Mouse (Mus musculus) bone marrow, adult 2 months (tissue): ENCODE data around the gene Txndc2. TPM values are rescaled to one million over a fixed set of nuclear protein-coding genes. Genes with fewer than 3 reads are reported as not detected.

Source experiments
- H3K27ac ChIP-seq: fragments of 200-500 bp; 2 replicates; pipeline ENCODE4 v1.5.1; 2012; ENCODE audit warnings: low read depth, mild to moderate bottlenecking, control low read depth, inconsistent platforms, low read length; ENCODE audit not compliant: control insufficient read depth, poor library complexity, insufficient read depth
- H3K4me1 ChIP-seq: fragments of 200-500 bp; 2 replicates; pipeline ENCODE4 v1.6.1; 2011; ENCODE audit warnings: low read length; ENCODE audit not compliant: control insufficient read depth, insufficient read depth
- H3K4me3 ChIP-seq: fragments of 200-500 bp; replicated peaks from 2 replicates; pipeline ENCODE3; 2011; ENCODE audit warnings: mild to moderate bottlenecking, low read depth, low read length, control low read depth; ENCODE audit not compliant: control insufficient read depth
- CTCF ChIP-seq: fragments of 200-500 bp; IDR thresholded peaks from 2 replicates; pipeline ENCODE4 v1.5.1; 2011; ENCODE audit warnings: low read length, control low read depth; ENCODE audit not compliant: control insufficient read depth, insufficient read depth
- POLR2A ChIP-seq: fragments of 200-500 bp; IDR thresholded peaks from 2 replicates; pipeline ENCODE4 v1.6.1; 2011; ENCODE audit warnings: low read depth, mild to moderate bottlenecking, control low read depth, low read length, borderline replicate concordance; ENCODE audit not compliant: control insufficient read depth
- WGBS: fragments of 180-500 bp; shearing (Covaris S2); methylation state at CpG from one replicate; pipeline ENCODE4 v1.1.7; 2018; 5-methylcytosine and 5-hydroxymethylcytosine counted together
- polyA plus RNA-seq: library from polyadenylated mRNA; stranded (reverse); fragments of >200 nt; gene quantifications from 2 replicates; pipeline ENCODE4 v1.2.4, GENCODE M21; 2011; ENCODE audit warnings: low replicate concordance; ENCODE audit not compliant: missing spikeins, insufficient read depth, insufficient read length

Gene Txndc2
- polyA plus RNA-seq = not detected in 2 replicates

DNA sequence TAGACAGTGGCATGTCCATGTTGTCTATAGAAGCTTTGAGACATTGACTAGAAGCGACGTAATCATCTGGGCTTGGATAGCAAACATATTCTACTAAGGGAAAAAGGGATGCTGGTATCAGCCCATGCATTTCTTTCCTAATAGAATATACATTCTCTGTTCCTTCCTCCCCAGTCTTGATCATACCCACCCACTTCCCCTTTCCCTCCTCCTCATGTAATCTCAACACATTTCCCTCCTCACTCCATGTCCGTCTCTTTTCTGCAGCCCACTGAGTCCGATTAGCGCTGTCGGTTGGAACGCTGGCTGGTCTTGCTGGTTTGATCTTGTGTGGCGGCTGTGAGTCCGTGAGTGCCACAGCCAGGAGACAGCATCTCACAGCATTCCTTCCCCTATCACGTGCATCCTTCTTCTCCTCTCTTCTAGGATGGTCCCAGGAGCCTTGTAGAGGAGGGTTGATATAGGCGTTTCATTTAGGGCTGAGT, at the start of gene Txndc2:
Gene Txndc2, minus strand, starts transcription at position 435 of the 485 bp plus-strand sequence.
- no peak for TF ChIP-seq CTCF
- TF ChIP-seq POLR2A = no peak
- Histone ChIP-seq H3K4me3 (no peak within 1 kb of the TSS), H3K4me1 (no peaks in the 10 kb centered on the region; the same call in 1 of the 2 replicates), H3K27ac (no peak within 1 kb of the TSS)
- WGBS = 74% methylated on average over 11 of the region's 11 CpGs

GRCm38 (mm10) chr17:65683731-65684130, 41.8 kb upstream of the Txndc2 start:
- Histone ChIP-seq H3K4me1 (peaks cover 3% of the 10 kb centered on the region), H3K27ac (no peak overlapping the region), H3K4me3 (no peak overlapping the region)
- 80% methylated on average over 2 of the region's 2 CpGs for WGBS
- TF ChIP-seq POLR2A (no peak), CTCF (no peak)

- no peak overlapping the region for H3K4me3 ChIP-seq
- H3K27ac ChIP-seq = no peak overlapping the region
- no peak for TF ChIP-seq CTCF
- TF ChIP-seq POLR2A = no peak
- 80% methylated on average over 3 of the region's 3 CpGs for WGBS
- peaks cover 3% of the 10 kb centered on the region for H3K4me1 ChIP-seq
Observed at GRCm38 (mm10) chr17:65683316-65683715, 41.3 kb upstream of the Txndc2 start.

DNA sequence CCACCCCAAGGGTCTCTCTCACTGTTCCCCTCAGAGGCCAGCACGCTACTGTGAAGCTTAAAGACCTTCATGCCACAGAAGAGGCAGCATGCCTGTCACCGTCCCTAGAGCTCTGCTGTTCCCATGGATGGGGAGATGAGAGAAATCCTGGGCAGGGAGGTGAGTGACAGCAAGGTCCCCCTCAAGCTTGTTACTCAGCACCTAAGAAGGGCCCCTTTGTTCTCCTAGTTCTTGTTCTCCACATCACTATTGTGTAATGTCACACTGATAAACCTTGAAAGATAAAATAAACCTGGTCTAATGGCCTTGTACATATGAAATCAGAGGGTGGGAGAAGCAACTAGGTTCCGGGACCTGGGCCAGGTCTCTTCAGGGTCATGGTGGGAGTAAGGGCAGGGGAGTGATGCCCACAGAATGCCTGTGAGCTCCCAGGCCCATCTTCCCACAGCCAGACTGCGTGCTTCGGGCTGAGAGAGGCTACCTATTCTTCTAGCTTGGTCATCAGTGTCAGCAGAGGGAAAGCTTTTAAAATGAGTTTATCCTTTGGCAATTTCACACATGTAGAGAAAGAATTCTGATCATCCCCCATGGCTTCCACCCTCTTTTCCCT, 40.2 kb upstream of the Txndc2 start:
- H3K27ac ChIP-seq = no peak overlapping the region
- TF ChIP-seq CTCF (no peak), POLR2A (no peak)
- H3K4me1 ChIP-seq = peaks cover 3% of the 10 kb centered on the region
- 82% methylated on average over 5 of the region's 5 CpGs for WGBS
- H3K4me3 ChIP-seq = no peak overlapping the region

GRCm38 (mm10) chr17:65681516-65681915, 39.5 kb upstream of the Txndc2 start:
- 68% methylated on average over 6 of the region's 6 CpGs for WGBS

GRCm38 (mm10) chr17:65680801-65681412, 38.9 kb upstream of the Txndc2 start:
- Histone ChIP-seq H3K4me3 (no peak overlapping the region), H3K27ac (no peak overlapping the region), H3K4me1 (peaks cover 3% of the 10 kb centered on the region)
- 55% methylated on average over 2 of the region's 2 CpGs for WGBS
- TF ChIP-seq CTCF (no peak), POLR2A (no peak)

More at GRCm38 (mm10) chr17:65681516-65681915, 39.5 kb upstream of the Txndc2 start:
- H3K4me3 ChIP-seq = no peak overlapping the region
- TF ChIP-seq POLR2A (no peak), CTCF (no peak)
- H3K4me1 ChIP-seq = peaks cover 3% of the 10 kb centered on the region
- H3K27ac ChIP-seq = no peak overlapping the region

DNA sequence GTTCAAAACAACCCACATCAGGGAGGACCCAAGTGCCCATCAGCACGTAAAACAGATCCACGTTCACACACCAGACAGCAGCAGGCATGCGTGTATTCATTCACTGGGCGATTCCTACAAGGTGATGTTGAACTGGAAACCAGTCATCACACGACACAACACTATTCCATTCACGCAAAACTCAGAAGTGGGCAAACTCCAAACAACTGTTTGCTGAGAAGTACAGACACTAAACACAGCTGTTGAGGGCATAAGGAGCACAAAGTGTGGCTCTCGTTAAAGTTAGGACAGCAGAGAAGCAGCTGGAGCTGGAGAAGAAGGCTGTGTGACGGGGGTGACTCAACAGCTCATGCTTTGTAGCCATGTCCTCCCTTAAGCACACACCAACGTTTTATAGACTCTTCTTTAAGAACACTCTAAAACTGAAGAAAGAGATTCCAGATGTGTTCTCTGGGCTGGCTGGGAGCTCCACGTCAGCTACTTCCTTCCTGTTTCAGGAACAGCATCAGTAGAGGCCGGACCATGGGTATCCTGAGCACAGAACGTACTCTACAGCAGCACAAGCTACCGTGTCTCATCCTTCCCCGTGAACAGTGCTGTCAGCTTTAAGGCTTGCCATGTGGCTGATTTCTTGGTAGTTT, 38.0 kb upstream of the Txndc2 start:
- TF ChIP-seq CTCF (no peak), POLR2A (no peak)
- 61% methylated on average over 14 of the region's 14 CpGs for WGBS
- H3K27ac ChIP-seq = no peak overlapping the region
- H3K4me3 ChIP-seq = no peak overlapping the region
- peaks cover 3% of the 10 kb centered on the region for H3K4me1 ChIP-seq

DNA sequence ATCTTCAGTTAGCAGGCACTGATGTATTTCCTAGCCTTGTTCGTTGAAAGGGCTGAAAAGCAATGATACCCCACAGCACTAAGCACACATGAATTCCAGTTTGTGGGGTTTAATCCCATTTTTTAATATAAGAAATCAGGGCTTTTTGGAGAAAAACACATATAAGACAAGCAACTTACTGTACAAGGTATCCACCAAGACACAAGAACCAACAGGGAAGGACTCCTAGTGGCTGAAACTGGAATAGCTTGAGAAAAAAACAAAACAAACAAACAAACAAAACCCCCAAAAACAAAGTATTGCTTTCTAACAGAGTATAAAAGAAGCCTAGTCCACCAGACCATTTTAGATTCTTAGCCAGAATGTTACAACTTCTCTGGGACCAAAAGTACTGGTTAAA, 35.8 kb upstream of the Txndc2 start:
- TF ChIP-seq POLR2A (no peak), CTCF (no peak)
- Histone ChIP-seq H3K4me1 (peaks cover 4% of the 10 kb centered on the region), H3K27ac (no peak overlapping the region), H3K4me3 (no peak overlapping the region)
- WGBS = 68% methylated on average over 1 of the region's 1 CpGs
